Mouse (Mus musculus) neural tube, embryonic 12.5 days (tissue): ENCODE data around the gene Nkd2. TPM values are rescaled to one million over a fixed set of nuclear protein-coding genes. Genes with fewer than 3 reads are reported as not detected.

Experiments used
- ATAC-seq: fragments of 200-750 bp; cut with Nextera tagmentation; 2 replicates; pipeline ENCODE4 v1.8.0; 2017; ENCODE audit warnings: low read depth, mild to moderate bottlenecking, moderate TSS enrichment, moderate library complexity; ENCODE audit not compliant: low FRiP score
- H3K27ac ChIP-seq: fragments of 300-500 bp; sonication (generic); 2 replicates; pipeline ENCODE4 v1.5.1; 2016
- H3K27me3 ChIP-seq: fragments of 300-500 bp; sonication (generic); replicated peaks from 2 replicates; pipeline ENCODE4 v1.6.1; 2016; ENCODE audit warnings: mild to moderate bottlenecking
- H3K36me3 ChIP-seq: fragments of 300-500 bp; sonication (generic); 2 replicates; pipeline ENCODE4 v1.6.1; 2016; ENCODE audit warnings: mild to moderate bottlenecking
- H3K4me1 ChIP-seq: fragments of 300-500 bp; sonication (generic); 2 replicates; pipeline ENCODE4 v1.6.1; 2016
- H3K4me2 ChIP-seq: fragments of 300-500 bp; sonication (generic); replicated peaks from 2 replicates; pipeline ENCODE4 v1.6.1; 2016; ENCODE audit warnings: mild to moderate bottlenecking
- H3K4me3 ChIP-seq: fragments of 300-500 bp; sonication (generic); 2 replicates; pipeline ENCODE4 v1.5.1; 2016
- H3K9ac ChIP-seq: fragments of 300-500 bp; sonication (generic); 2 replicates; pipeline ENCODE4 v1.6.1; 2016; ENCODE audit warnings: mild to moderate bottlenecking
- H3K9me3 ChIP-seq: fragments of 300-500 bp; sonication (generic); 2 replicates; pipeline ENCODE4 v1.6.1; 2016; ENCODE audit warnings: mild to moderate bottlenecking
- WGBS: fragments of 180-500 bp; shearing (Covaris S2); methylation state at CpG from one replicate; pipeline ENCODE4 v1.1.7; 2016; 5-methylcytosine and 5-hydroxymethylcytosine counted together
- polyA plus RNA-seq: library from polyadenylated mRNA; unstranded; fragments of >200 nt; fragmentation: Nextera tagmentation; extraction: Ambion mirVana; gene quantifications from 2 replicates; pipeline ENCODE4 v1.2.1, GENCODE M21; 2016

Gene Nkd2
- 10.9 and 12.6 TPM in 2 replicates for polyA plus RNA-seq

DNA sequence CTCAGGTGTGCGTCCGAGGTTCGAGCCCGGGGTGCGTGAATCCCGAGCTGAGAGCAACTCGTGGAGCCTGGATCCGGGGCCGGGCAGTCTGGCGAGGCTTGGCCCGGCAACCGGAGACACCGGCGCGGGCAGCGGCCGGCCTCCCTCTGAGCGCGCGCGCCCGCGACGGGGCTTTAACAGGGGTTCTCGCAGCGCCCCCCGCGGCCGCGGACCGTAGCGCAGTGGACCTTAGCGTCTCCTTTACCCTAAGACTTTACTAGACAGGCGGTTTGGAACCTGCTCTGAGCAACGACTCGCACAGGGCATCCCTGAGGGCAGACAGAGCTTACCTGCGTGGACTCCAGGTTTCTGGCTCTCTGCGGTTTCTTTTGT lies at the start of gene Nkd2:
Gene Nkd2, minus strand, starts transcription at position 167 of the 372 bp plus-strand sequence.
- Histone ChIP-seq H3K4me3 (peak within 1 kb of the TSS; percentile 61), H3K36me3 (no peaks in the 10 kb centered on the region), H3K27me3 (peaks cover 24% of the 10 kb centered on the region), H3K4me2 (peak within 1 kb of the TSS; percentile 94), H3K9me3 (no peaks in the 10 kb centered on the region), H3K9ac (peak within 1 kb of the TSS; percentile 70), H3K27ac (no peak within 1 kb of the TSS), H3K4me1 (peaks cover 8% of the 10 kb centered on the region; the same call in 1 of the 2 replicates)
- under 1% methylated on average over 38 of the region's 38 CpGs for WGBS
- peak; percentile 87 for ATAC-seq

DNA sequence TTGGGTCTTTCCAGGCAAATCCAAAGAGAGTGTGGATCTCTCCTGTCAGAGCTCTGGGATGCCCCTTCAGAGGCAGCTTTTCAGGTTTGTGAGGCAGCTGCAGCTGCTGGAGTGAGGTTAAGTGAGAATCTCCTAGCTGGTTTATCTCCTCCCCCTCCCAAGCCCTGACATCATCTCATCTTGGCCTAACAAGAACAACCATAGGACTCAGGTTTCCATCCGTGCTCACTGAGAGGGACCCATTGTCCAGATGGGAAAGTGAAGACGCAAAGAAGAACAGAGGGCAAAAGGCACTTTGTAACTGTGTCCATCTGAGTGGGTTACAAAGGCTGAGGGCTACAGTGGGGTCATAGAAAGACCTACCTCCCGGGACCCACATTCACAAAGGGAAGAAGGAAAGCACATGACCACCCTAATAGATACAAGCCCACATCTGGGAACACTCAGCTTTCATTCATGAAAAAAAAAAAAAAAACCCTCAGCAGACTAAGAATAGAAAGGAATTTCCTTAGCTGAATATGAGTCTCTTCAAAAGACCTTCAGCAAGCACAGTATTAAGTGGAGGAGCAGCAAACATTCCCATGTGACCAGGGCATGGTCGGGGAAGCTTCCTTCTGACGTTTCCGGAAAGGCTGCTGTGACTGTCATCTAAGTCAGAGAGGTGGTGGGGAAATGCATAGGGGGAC lies 45.2 kb upstream of the Nkd2 start:
- Histone ChIP-seq H3K4me1 (no peaks in the 10 kb centered on the region), H3K36me3 (no peaks in the 10 kb centered on the region), H3K9ac (no peak overlapping the region), H3K27ac (no peak overlapping the region), H3K4me2 (no peak overlapping the region), H3K9me3 (no peaks in the 10 kb centered on the region; the same call in 1 of the 2 replicates), H3K4me3 (no peak overlapping the region), H3K27me3 (no peaks in the 10 kb centered on the region)
- no peak for ATAC-seq
- WGBS: 63% methylated on average over 6 of the region's 6 CpGs

DNA sequence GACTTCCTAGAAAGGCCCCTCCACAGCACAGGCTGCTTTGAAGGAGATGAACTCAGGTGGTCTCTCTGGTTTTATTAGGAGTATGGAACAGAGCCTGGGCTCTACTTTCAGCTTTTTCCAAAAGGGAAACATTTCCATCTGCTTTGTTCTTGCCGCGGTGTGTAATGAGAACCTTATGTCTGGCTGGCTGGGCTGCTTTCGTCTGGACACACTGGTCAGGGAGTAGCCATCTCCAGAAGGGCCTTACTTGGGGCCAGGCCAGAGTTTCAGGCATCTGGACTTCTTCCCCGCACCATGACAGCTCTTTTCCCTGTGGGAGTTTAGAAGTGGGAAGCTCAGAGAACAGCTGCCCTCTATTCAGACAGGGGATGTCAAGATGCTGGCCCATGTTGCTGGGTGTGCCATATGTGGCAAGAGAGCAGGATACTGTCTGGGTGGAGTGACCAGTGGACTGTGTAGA lies 40.0 kb upstream of the Nkd2 start:
- WGBS: 68% methylated on average over 4 of the region's 4 CpGs
- no peaks in the 10 kb centered on the region for H3K27me3 ChIP-seq
- no peak overlapping the region for H3K4me2 ChIP-seq
- H3K36me3 ChIP-seq: no peaks in the 10 kb centered on the region
- H3K4me1 ChIP-seq: no peaks in the 10 kb centered on the region
- ATAC-seq: no peak
- no peak overlapping the region for H3K27ac ChIP-seq
- no peak overlapping the region for H3K9ac ChIP-seq
- no peaks in the 10 kb centered on the region for H3K9me3 ChIP-seq
- no peak overlapping the region for H3K4me3 ChIP-seq

DNA sequence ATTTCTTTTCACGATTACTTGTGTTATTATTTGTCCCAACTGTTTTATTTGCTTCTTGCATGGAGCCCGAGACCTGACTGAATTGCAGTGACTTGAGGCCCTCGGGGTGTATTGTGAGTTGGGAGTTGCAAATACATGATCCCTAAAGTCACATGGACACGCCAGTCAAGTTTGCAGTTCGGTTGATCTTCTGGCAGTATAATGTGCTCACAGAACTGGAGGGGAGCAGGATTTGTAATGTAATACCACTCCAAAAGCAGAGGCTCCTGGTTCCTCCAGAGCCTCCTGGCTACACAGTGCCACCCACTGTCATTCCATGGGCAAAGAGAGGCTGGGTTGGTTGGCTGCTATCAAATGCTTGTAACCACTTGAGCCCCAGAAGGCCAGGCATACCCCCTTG lies 39.2 kb upstream of the Nkd2 start:
- 73% methylated on average over 5 of the region's 5 CpGs for WGBS
- Histone ChIP-seq H3K4me1 (no peaks in the 10 kb centered on the region), H3K27ac (no peak overlapping the region), H3K36me3 (no peaks in the 10 kb centered on the region), H3K4me3 (no peak overlapping the region), H3K9ac (no peak overlapping the region), H3K27me3 (no peaks in the 10 kb centered on the region), H3K4me2 (no peak overlapping the region), H3K9me3 (no peaks in the 10 kb centered on the region)
- no peak for ATAC-seq

DNA sequence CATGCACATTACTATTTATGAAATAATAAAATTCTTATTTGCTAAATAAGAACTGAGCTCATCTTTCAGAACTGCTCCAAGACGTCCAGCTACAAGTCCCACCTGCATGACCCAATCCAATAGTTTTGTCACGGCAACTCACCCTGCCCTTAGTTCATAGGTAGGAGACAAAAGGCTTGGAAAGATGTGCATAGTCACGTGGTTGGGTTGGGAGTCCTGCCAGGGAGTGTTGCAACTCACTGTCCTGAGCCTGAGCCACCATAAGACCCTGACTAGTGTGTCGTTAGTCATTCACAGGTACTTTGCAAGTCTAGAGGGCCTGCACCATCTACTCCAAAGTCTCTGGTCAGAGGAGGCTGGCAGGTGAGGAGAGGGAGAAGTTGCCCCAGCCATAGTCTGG lies 38.6 kb upstream of the Nkd2 start:
- H3K9ac ChIP-seq: no peak overlapping the region
- 77% methylated on average over 4 of the region's 4 CpGs for WGBS
- no peaks in the 10 kb centered on the region for H3K36me3 ChIP-seq
- ATAC-seq: no peak
- H3K27ac ChIP-seq: no peak overlapping the region
- H3K9me3 ChIP-seq: no peaks in the 10 kb centered on the region
- no peak overlapping the region for H3K4me2 ChIP-seq
- no peaks in the 10 kb centered on the region for H3K4me1 ChIP-seq
- no peaks in the 10 kb centered on the region for H3K27me3 ChIP-seq
- no peak overlapping the region for H3K4me3 ChIP-seq

DNA sequence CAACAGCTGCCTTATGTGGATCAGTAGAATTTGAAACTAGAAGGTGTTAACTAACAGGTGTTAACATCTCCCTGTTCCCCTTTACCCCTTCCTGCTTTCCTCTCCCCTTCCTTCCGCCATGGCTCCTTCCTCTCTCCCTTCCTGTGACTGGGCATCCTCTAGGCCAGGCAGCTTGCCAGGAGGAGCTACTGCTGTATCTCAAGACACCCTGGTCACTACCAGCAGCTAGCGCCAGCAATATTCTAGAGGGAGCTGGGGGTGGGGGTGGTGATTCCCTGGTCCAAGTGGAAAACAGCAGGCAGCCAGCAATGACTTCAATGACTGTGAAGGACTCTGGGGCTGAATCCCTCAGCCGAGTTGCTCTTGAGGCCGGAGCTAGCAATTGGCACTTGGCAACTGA lies 38.2 kb upstream of the Nkd2 start:
- Histone ChIP-seq H3K4me3 (no peak overlapping the region), H3K9ac (no peak overlapping the region), H3K36me3 (no peaks in the 10 kb centered on the region), H3K27me3 (no peaks in the 10 kb centered on the region), H3K4me1 (no peaks in the 10 kb centered on the region), H3K9me3 (no peaks in the 10 kb centered on the region), H3K4me2 (no peak overlapping the region), H3K27ac (no peak overlapping the region)
- ATAC-seq: no peak
- WGBS: 77% methylated on average over 4 of the region's 4 CpGs

DNA sequence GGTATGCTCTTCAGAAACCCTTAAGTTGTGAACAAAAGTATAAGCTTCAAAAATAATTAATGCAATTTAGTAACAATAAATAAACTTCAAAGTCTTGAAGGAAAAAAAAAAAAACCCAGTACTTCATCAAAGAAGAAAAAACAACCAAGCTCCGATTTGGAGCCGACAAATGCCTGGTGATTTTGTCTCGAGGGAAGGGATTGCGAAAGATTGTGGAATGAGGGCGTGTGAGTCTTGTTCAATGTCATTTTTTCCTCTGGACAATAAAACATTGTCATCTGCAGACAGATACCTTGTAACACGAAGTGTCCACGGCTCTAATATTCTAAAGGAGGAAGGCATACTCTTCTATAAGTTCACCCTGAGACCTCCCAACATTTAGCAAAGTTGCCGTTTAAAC lies 33.9 kb upstream of the Nkd2 start:
- Histone ChIP-seq H3K9ac (no peak overlapping the region), H3K4me3 (no peak overlapping the region), H3K27ac (no peak overlapping the region), H3K9me3 (no peaks in the 10 kb centered on the region), H3K27me3 (no peaks in the 10 kb centered on the region), H3K36me3 (no peaks in the 10 kb centered on the region), H3K4me1 (no peaks in the 10 kb centered on the region), H3K4me2 (no peak overlapping the region)
- 83% methylated on average over 8 of the region's 8 CpGs for WGBS
- ATAC-seq: no peak

DNA sequence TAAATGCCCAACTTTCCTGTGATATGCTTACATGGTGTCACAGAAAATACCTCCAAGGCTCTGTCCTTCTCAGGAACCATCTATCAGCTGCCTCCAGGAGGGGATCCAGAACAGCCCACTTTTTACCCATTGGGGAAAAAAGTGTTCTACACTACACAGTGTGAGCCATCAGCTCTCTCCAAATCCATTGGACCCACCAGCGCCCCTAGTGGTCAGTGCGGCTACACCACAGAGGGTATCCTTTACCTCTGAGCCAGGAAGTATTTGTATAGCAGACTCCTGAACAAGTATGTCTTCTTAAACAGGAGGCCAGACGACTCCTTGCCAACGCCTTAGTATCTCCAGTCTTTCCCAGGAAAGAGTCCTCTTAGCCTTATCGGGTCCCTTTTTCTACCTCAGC lies 32.4 kb upstream of the Nkd2 start:
- no peak for ATAC-seq
- Histone ChIP-seq H3K9ac (no peak overlapping the region), H3K27ac (no peak overlapping the region), H3K4me1 (no peaks in the 10 kb centered on the region), H3K4me3 (no peak overlapping the region), H3K36me3 (no peaks in the 10 kb centered on the region), H3K27me3 (no peaks in the 10 kb centered on the region), H3K9me3 (no peaks in the 10 kb centered on the region), H3K4me2 (no peak overlapping the region)
- 80% methylated on average over 5 of the region's 5 CpGs for WGBS

DNA sequence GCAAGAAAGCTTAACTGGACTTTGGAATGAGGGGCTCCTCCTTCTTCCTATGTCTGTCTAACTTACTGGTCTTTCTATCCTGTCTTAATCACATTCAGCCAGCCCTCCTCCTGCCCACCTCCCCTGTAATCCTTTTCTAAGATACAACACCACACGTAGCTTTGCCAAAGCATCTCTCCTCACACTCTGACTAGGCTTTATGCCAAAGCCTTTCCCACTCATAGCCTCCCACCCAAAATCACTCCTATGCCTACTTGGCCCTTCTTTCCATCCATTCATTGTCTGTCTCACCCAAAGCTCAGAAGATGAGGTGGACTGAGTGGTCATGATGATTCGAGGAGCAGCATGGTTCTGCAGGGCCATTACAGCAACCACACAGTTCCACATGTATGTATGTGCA lies 24.7 kb upstream of the Nkd2 start:
- no peak overlapping the region for H3K4me3 ChIP-seq
- H3K9me3 ChIP-seq: no peaks in the 10 kb centered on the region
- no peak for ATAC-seq
- H3K36me3 ChIP-seq: no peaks in the 10 kb centered on the region
- H3K4me2 ChIP-seq: no peak overlapping the region
- no peaks in the 10 kb centered on the region for H3K27me3 ChIP-seq
- no peaks in the 10 kb centered on the region for H3K4me1 ChIP-seq
- WGBS: 81% methylated on average over 2 of the region's 2 CpGs
- no peak overlapping the region for H3K9ac ChIP-seq
- no peak overlapping the region for H3K27ac ChIP-seq

DNA sequence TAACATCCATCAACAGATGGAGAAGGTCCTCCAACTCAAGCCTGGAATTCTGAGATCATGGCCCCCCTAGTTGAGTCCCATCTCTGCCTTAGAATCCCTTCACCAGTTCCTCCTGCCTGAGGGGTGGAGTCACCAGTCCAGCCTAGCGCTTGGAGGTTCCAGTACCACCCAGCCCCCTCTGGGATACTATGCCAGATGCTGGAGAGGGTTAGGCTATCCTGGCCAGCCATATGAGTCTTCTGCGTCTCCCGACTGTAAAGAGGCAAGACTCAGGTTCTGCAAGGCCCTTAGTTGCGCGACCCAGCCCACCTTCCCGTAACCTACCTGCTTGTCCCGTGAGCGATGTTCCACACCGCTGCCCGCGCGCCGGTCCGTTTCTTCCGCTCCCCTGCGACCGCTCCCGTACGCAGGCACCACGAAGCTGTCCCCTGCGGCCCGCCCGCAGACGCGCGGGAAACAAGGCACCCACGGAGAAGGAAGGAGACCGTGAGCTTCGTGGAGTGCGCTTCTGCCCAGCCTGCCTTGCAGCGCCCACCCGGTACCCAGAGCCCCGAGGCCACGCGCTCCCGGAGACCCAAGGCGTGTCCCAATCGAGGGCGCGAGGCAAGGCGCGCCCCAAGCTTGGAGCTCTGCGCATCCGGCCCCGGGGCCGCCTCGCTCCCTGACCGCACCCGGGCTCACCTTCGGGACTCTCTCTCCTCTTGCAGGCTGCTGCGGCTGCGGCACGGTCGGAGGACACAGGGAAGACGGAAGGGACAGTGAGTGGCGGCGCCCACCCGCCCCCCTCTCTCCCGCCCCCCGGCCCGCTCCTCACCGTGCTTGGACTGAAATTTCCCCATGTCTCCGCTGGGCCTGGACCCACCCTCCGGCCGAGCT lies 604 bp downstream of the Nkd2 start:
- Histone ChIP-seq H3K9me3 (no peaks in the 10 kb centered on the region), H3K27me3 (peaks cover 24% of the 10 kb centered on the region), H3K9ac (peak overlapping the region; percentile 70), H3K4me1 (peaks cover 8% of the 10 kb centered on the region; the same call in 1 of the 2 replicates), H3K4me2 (peak overlapping the region; percentile 94), H3K27ac (no peak overlapping the region), H3K4me3 (peak overlapping the region; percentile 61), H3K36me3 (no peaks in the 10 kb centered on the region)
- WGBS: under 1% methylated on average over 62 of the region's 65 CpGs
- ATAC-seq: peak; percentile 65

DNA sequence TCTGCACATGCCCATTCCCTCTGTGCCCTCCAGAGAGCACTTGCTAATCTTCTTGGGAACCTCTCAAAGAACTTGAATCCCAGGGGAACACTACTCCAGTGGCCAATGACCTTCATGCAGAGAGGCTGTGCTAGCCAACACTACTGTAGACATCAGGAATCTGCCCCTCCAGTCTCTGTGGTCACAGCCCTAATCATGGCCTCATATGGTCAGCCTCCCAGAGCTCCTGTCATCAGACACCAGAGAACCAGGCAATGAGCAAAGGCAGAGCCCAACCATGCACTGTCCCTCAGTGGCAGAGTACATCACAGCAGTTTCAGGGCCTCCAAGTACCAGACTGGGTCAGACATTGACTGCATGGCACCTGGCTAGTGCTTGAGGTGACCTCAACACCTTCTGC lies 4.7 kb downstream of the Nkd2 start:
- Histone ChIP-seq H3K4me1 (peaks cover 7% of the 10 kb centered on the region; the same call in 1 of the 2 replicates), H3K9me3 (no peaks in the 10 kb centered on the region), H3K4me3 (no peak overlapping the region), H3K27me3 (peaks cover 19% of the 10 kb centered on the region), H3K36me3 (no peaks in the 10 kb centered on the region), H3K27ac (no peak overlapping the region), H3K4me2 (no peak overlapping the region), H3K9ac (no peak overlapping the region)
- ATAC-seq: no peak

DNA sequence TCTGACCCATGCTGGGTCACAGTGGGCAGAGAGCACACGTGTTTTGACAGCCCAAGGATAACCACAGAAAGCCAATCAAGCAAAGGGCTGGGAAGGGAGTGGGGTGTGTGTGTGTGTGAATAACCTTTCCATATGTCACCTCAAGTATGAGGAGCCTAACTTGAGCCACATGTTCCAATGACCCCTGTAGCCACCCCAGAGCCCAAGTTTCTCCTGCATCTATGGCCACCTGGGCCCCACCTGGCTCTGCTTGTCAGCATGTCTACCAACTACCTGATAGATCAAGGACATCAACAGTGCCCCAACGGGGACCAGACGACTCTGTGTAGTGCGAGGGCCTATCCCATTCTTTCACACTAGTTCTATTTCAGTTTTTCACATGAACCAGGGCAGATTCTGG lies 7.7 kb downstream of the Nkd2 start:
- Histone ChIP-seq H3K4me2 (no peak overlapping the region), H3K9ac (no peak overlapping the region), H3K36me3 (no peaks in the 10 kb centered on the region), H3K4me1 (peaks cover 6% of the 10 kb centered on the region; the same call in 1 of the 2 replicates), H3K27me3 (no peaks in the 10 kb centered on the region), H3K27ac (no peak overlapping the region), H3K9me3 (no peaks in the 10 kb centered on the region), H3K4me3 (no peak overlapping the region)
- ATAC-seq: no peak
- 69% methylated on average over 4 of the region's 4 CpGs for WGBS
